Mouse (Mus musculus): ENCODE measurements around the gene Nhej1.

Gene Nhej1

DNA sequence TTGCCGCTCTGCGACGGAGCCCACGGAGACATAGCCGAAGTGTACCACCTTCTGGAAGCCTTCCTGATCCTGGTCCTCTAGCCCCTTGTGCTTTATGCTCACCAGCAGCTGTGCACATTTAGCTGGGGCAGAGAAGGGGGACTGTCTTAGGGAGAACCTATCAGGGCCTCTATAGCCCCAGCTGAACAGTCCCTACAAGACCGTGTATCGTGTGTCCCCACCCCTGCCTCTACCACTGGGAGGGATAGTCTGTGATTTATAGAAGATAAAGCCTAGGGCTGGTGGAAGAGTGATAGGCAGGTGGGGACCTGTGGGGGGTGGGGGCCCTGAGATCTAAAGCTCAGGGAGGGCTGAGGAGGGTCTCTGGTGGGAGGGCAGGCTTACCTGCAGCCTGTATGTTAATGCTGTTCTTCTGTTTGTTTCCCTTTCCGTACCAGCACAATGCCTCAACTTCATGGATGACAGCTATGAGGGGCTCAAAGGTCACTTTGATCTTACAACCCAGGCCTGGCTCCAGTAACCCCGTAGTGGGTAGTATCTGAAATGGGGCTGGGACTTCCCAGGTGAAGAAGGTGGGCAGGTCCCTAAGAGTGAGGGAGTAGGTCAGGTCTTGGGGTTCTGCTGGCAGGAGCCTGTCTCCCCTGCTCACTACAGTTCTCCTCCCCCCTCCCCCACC lies 197.2 kb downstream of the Nhej1 start:
- 92% methylated on average over 9 of the region's 9 CpGs for WGBS

DNA sequence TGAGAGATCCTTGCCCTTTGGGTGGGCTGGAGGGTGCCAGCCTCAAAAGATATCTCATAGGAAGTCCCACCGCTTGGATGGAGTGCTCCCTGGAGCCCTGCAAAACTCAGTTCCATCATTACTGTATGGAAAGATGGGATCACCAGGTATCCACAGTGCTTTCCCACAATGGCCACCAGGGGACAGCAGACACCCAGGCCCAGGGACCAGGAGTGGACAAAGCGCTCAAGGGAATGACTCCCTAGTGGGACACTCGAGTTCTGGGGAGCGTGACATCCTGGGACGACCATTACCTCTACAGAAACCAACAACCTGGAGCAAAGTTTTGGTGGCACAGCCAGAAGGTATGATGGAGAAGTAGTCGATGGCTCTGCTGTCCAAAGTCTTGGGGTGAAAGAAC lies 198.3 kb downstream of the Nhej1 start:
- WGBS = 41% methylated on average over 6 of the region's 6 CpGs

DNA sequence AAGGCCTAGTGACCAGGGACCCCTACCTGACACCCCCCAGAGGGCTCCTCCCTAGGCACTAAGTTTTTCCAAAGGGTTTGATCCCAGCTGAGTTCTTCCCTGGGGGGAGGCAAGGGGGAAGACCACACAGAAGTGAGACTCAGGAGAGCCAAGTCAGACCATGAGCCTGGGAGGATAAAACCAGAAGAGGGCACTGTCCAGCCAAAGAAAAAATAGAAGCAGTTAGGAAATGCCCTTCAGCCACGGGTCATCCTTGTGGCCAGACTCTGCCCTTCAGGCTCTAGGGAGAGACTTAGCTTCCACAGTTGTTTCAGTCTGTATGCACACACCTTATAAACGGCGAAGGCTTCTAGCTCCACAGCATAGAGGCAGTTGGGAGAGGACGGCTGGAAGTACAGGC lies 200.5 kb downstream of the Nhej1 start:
- WGBS = 69% methylated on average over 4 of the region's 4 CpGs

Measured in cerebral cortex, adult 2 months (tissue).